Mouse (Mus musculus): ENCODE measurements at regions not wholly inside any gene's neighbourhood (a gene's known extent, or its start where the extent isn't known, plus 50 kb on each side); places are given as distances from the start of the nearest gene placed in this dataset.

GRCm38 (mm10) chr12:110177826-110178225 lies 101.0 kb upstream of the Dio3 start:
- no peak for TF ChIP-seq CTCF (IDR thresholded peaks at IDR 0.05; ENCODE audit: low read depth, low read length)
- TF ChIP-seq TAL1 (conservative IDR thresholded peaks at IDR 0.05; ENCODE audit: low read depth, low read length), result no peak
- no peak for TF ChIP-seq GATA1 (IDR thresholded peaks at IDR 0.05; ENCODE audit: borderline replicate concordance, low read length)
